Mouse (Mus musculus) common myeloid progenitor, adult 5-6 weeks (primary cell): ENCODE results near the gene Zswim8. TPM values are rescaled to one million over a fixed set of nuclear protein-coding genes. Genes with fewer than 3 reads are reported as not detected.

Source experiments
- ATAC-seq: replicated peaks from 2 replicates; pipeline ENCODE4 v1.8.0; 2016; ENCODE audit warnings: low read depth, mild to moderate bottlenecking, moderate TSS enrichment, inconsistent platforms; ENCODE audit not compliant: poor library complexity, severe bottlenecking
- total RNA-seq: library from RNA; stranded (forward); fragments of 200-1000, 187-1606 nt; gene quantifications from 2 replicates; pipeline ENCODE4 v1.2.3, GENCODE M21; 2017

Gene Zswim8
- total RNA-seq, 1 experiment from 2014 or later, result 7.9 TPM

- no peak for ATAC-seq
Measured at GRCm38 (mm10) chr14:20764942-20765341, 57.6 kb downstream of the Zswim8 start.

GRCm38 (mm10) chr14:20765642-20766258 lies 58.4 kb downstream of the Zswim8 start:
- peak; percentile 96 for ATAC-seq

GRCm38 (mm10) chr14:20767936-20768335 lies 60.6 kb downstream of the Zswim8 start:
- ATAC-seq, result no peak

DNA sequence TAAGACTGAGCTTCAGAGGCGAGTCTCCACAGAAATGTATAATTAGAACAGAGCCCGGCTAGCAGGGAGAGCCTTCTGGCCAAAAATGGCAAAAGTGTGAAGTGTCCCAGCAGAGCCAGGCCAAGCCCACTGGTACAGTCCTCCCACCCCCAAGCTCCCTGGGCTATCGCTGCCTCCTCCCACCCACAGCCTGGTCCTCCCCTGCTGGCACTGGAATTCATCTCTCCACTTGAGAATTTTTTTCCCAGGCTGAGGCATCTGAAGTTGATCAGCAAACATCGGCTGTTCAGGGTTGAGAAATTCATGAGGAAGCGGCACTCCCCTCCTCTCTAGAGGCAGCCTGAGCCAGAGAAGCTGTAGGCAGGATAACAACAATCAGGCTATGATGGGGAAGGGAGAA lies 61.2 kb downstream of the Zswim8 start:
- no peak for ATAC-seq

DNA sequence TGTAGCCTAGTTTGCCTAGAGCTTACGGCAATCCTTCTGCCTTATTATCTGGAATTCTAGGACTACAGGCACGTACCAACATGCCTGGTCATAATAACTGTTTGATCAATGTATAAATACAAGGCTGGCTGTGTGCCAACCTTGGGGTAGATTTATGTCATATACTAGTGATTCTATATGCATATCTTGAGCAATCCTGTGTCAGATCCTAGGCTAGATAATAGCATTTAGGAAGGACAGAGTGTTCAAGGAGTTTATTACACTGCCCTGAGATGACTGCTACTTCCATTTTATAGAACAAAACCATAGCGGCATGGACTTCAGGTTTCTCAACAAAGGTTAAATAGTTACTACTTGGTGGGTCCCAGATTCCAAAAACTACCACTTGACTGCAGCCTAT lies 64.6 kb downstream of the Zswim8 start:
- ATAC-seq, result no peak

GRCm38 (mm10) chr14:20772808-20773207 lies 65.5 kb downstream of the Zswim8 start:
- ATAC-seq, result peak; percentile 80

Other genes with a start within 250 kb of the Zswim8 start
- gene Anxa7, start 227.4 kb upstream of the Zswim8 start, total RNA-seq, result 48.7 and 60.9 TPM in 2 replicates
- gene Mss51, start 210.7 kb upstream of the Zswim8 start, total RNA-seq, result 1.1 and 1.9 TPM in 2 replicates
- 55.1 and 94.1 TPM in 2 replicates for gene Ppp3cb, start 161.0 kb upstream of the Zswim8 start, total RNA-seq
- 8.3 and 8.6 TPM in 2 replicates for gene Usp54, start 66.5 kb upstream of the Zswim8 start, total RNA-seq
- gene Myoz1, start 51.0 kb upstream of the Zswim8 start, total RNA-seq, result not detected in 2 replicates
- gene Synpo2l, start 39.2 kb upstream of the Zswim8 start, total RNA-seq, result 0.23 TPM in 1 of 2 replicates, not detected in the other
- gene Sec24c, start 33.2 kb upstream of the Zswim8 start, total RNA-seq, result 75.4 and 87.3 TPM in 2 replicates
- gene Fut11, start 12.6 kb upstream of the Zswim8 start, total RNA-seq, result 6.2 and 9.5 TPM in 2 replicates
- gene Chchd1, start 4.5 kb upstream of the Zswim8 start, total RNA-seq, result 100 and 114 TPM in 2 replicates
- gene Ndst2, start 27.0 kb downstream of the Zswim8 start, total RNA-seq, result 11.6 and 13.4 TPM in 2 replicates
- gene Camk2g, start 86.5 kb downstream of the Zswim8 start, total RNA-seq, result 46.7 and 57.4 TPM in 2 replicates
- 0.92 and 1.6 TPM in 2 replicates for gene Plau, start 129.1 kb downstream of the Zswim8 start, total RNA-seq
- gene Vcl, start 221.8 kb downstream of the Zswim8 start, total RNA-seq, result 38.3 and 46.9 TPM in 2 replicates